ENCODE assay signal across 30 mouse cellular contexts in genomic region chr4:125153659-125154241, GRCm38 (mm10). TPM values are rescaled to one million over a fixed set of nuclear protein-coding genes. Genes with fewer than 3 reads are reported as not detected.
DNase-seq lines count a peak whose midpoint lies in the region; ATAC-seq lines count a peak whose summit lies in the region.
"Had no signal": no experiment of that assay in that cellular context is flagged by ENCODE, and none has a peak within 500 bp of the region (broad histone marks: within the 10 kb centered on the region; RNA-seq: fewer than 3 reads in every experiment).

No protein-coding gene starts in this region.

- no peak overlapping the region for H3K9ac ChIP-seq in embryonic facial prominence, embryonic 14.5 days (ENCODE audit: low read depth, low read length)
- H3K9ac ChIP-seq in heart, embryonic 12.5 days: no peak overlapping the region
- H3K9ac ChIP-seq: hindbrain, embryonic 13.5 days; kidney, embryonic 15.5 days; liver, embryonic 15.5 days; lung, embryonic 14.5 days had no signal

- peak; percentile 20 for DNase-seq in embryonic facial prominence, embryonic 14.5 days (ENCODE audit: low spot score)
- no peak for DNase-seq in embryonic facial prominence, embryonic 10.5 days (ENCODE audit: low spot score)
- peak; percentile 66 for DNase-seq in ES-CJ7 (ENCODE audit: low read depth, low spot score)
- peak; percentile 34 for DNase-seq in retina, embryonic 14.5 days (ENCODE audit: low spot score)
- no peak for DNase-seq in cerebellum, postnatal 36 days
- DNase-seq: adrenal gland, postnatal 25 days; cerebellum, adult 18-20 months; cerebellum, postnatal 10 days; gastrocnemius, postnatal 25 days; heart, adult 18-20 months; heart, postnatal 4 days; kidney, adult 11 months; kidney, postnatal 36 days; layer of hippocampus, postnatal 36 days; liver; lung, embryonic 14.5 days; lung, postnatal 14 days; right cerebral cortex, postnatal 14 days; spleen, adult 18-20 months had no signal

- no peak overlapping the region for H3K4me2 ChIP-seq in embryonic facial prominence, embryonic 14.5 days (ENCODE audit: low read depth, low read length)
- H3K4me2 ChIP-seq in heart, embryonic 12.5 days: no peak overlapping the region
- H3K4me2 ChIP-seq: heart, embryonic 11.5 days; hindbrain, embryonic 13.5 days; kidney, embryonic 15.5 days; liver, embryonic 15.5 days; lung, embryonic 14.5 days had no signal

- 63% methylated on average over 4 of the region's 4 CpGs for WGBS in embryonic facial prominence, embryonic 14.5 days
- 69% methylated on average over 4 of the region's 4 CpGs for WGBS in embryonic facial prominence, embryonic 10.5 days
- WGBS in heart, embryonic 12.5 days: 64% methylated on average over 4 of the region's 4 CpGs

- no peaks in the 10 kb centered on the region for H3K9me3 ChIP-seq in embryonic facial prominence, embryonic 14.5 days (ENCODE audit: control insufficient read depth, low read length)
- no peaks in the 10 kb centered on the region for H3K9me3 ChIP-seq in embryonic facial prominence, embryonic 10.5 days
- peaks cover under 1% of the 10 kb centered on the region for H3K9me3 ChIP-seq in megakaryocyte, embryonic 14.5 days
- no peaks in the 10 kb centered on the region for H3K9me3 ChIP-seq in heart, embryonic 12.5 days (replicated peaks)
- H3K9me3 ChIP-seq: hindbrain, embryonic 13.5 days; kidney, embryonic 15.5 days; liver, embryonic 15.5 days had no signal

- H3K27me3 ChIP-seq in embryonic facial prominence, embryonic 14.5 days (replicated peaks; ENCODE audit: control insufficient read depth, insufficient read depth, low read length): no peaks in the 10 kb centered on the region
- H3K27me3 ChIP-seq in embryonic facial prominence, embryonic 10.5 days (replicated peaks; ENCODE audit: low read depth, poor library complexity, severe bottlenecking): peaks cover 12% of the 10 kb centered on the region; the same call in 1 of the 2 replicates
- peaks cover 30% of the 10 kb centered on the region for H3K27me3 ChIP-seq in megakaryocyte, embryonic 14.5 days (replicated peaks)
- H3K27me3 ChIP-seq in heart, embryonic 12.5 days (replicated peaks): peaks cover 17% of the 10 kb centered on the region
- H3K27me3 ChIP-seq: liver, embryonic 15.5 days had no signal

- no peaks in the 10 kb centered on the region for H3K4me1 ChIP-seq in embryonic facial prominence, embryonic 14.5 days (ENCODE audit: control insufficient read depth, insufficient read depth, low read length)
- H3K4me1 ChIP-seq in embryonic facial prominence, embryonic 10.5 days: peaks cover 12% of the 10 kb centered on the region
- peaks cover 58% of the 10 kb centered on the region for H3K4me1 ChIP-seq in megakaryocyte, embryonic 14.5 days
- no peaks in the 10 kb centered on the region for H3K4me1 ChIP-seq in heart, embryonic 12.5 days (replicated peaks)
- H3K4me1 ChIP-seq: kidney, embryonic 15.5 days; liver, embryonic 15.5 days had no signal

- H3K4me3 ChIP-seq in embryonic facial prominence, embryonic 14.5 days (ENCODE audit: low read depth, low read length): no peak overlapping the region
- no peak overlapping the region for H3K4me3 ChIP-seq in embryonic facial prominence, embryonic 10.5 days
- peak overlapping the region; percentile 69 for H3K4me3 ChIP-seq in megakaryocyte, embryonic 14.5 days (replicated peaks)
- no peak overlapping the region for H3K4me3 ChIP-seq in heart, embryonic 12.5 days
- H3K4me3 ChIP-seq: hindbrain, embryonic 13.5 days; kidney, embryonic 15.5 days; liver, embryonic 15.5 days had no signal

- no peak overlapping the region for H3K27ac ChIP-seq in embryonic facial prominence, embryonic 14.5 days (replicated peaks; ENCODE audit: low read depth, low read length)
- no peak overlapping the region for H3K27ac ChIP-seq in embryonic facial prominence, embryonic 10.5 days (replicated peaks)
- no peak overlapping the region for H3K27ac ChIP-seq in heart, embryonic 12.5 days (ENCODE audit: poor library complexity, severe bottlenecking)
- H3K27ac ChIP-seq: hindbrain, embryonic 13.5 days; kidney, embryonic 15.5 days; liver, embryonic 15.5 days had no signal

- ATAC-seq in embryonic facial prominence, embryonic 14.5 days (ENCODE audit: low read depth): no peak
- no peak for ATAC-seq in megakaryocyte, adult 5-6 weeks (ENCODE audit: poor library complexity, severe bottlenecking)
- ATAC-seq in heart, embryonic 12.5 days (ENCODE audit: insufficient number of reproducible peaks, low FRiP score): no peak
- ATAC-seq: forebrain, embryonic 14.5 days; midbrain, embryonic 16.5 days; Patski had no signal

- H3K36me3 ChIP-seq in embryonic facial prominence, embryonic 14.5 days (ENCODE audit: control insufficient read depth, insufficient read depth, low read length): no peaks in the 10 kb centered on the region
- no peaks in the 10 kb centered on the region for H3K36me3 ChIP-seq in embryonic facial prominence, embryonic 10.5 days (replicated peaks)
- no peaks in the 10 kb centered on the region for H3K36me3 ChIP-seq in megakaryocyte, embryonic 14.5 days (replicated peaks; ENCODE audit: low read length)
- no peaks in the 10 kb centered on the region for H3K36me3 ChIP-seq in heart, embryonic 12.5 days
- H3K36me3 ChIP-seq: G1E; hindbrain, embryonic 13.5 days; kidney, embryonic 15.5 days; liver, embryonic 15.5 days had no signal

RNA-seq across cellular contexts. Expression of gene Zc3h12a, which starts 26.1 kb away (rescaled TPM):
- 0.71 and 1.2 TPM in 2 replicates for polyA plus RNA-seq in embryonic facial prominence, embryonic 14.5 days (2014; fragmentation: Nextera tagmentation; extraction: Ambion mirVana)
- polyA plus RNA-seq in embryonic facial prominence, embryonic 10.5 days (2016; fragmentation: Nextera tagmentation; extraction: Ambion mirVana): 0.49 and 0.64 TPM in 2 replicates
- 19.3 and 20.5 TPM in 2 replicates for polyA plus RNA-seq in megakaryocyte, embryonic 14.5 days (2012; ENCODE audit: insufficient read depth, low replicate concordance)
- 10.4 and 11.1 TPM in 2 replicates for total RNA-seq in megakaryocyte, adult 5-6 weeks (2015)
- 3.9 and 5.9 TPM in 2 replicates for total RNA-seq in megakaryocyte, adult 5-6 weeks (2017)
- 0.80 and 1.3 TPM in 2 replicates for polyA plus RNA-seq in heart, embryonic 12.5 days (2016; fragmentation: Nextera tagmentation; extraction: Ambion mirVana)
- polyA plus RNA-seq: midbrain, embryonic 16.5 days had no signal

Comparison
In these comparisons a context has a peak if more than half of its experiments do, and no peak if none do; other contexts are left out.
1. DNase-seq: peak in embryonic facial prominence, embryonic 14.5 days (single experiment), ES-CJ7 (single experiment) and retina, embryonic 14.5 days (single experiment); none in embryonic facial prominence, embryonic 10.5 days (single experiment) and cerebellum, postnatal 36 days (0 of 2).